In genomic region chr19:6969665-6970381, GRCm38 (mm10) we compare ENCODE assay signal across 8 mouse cellular contexts. TPM values are rescaled to one million over a fixed set of nuclear protein-coding genes. Genes with fewer than 3 reads are reported as not detected.
DNase-seq lines count a peak whose midpoint lies in the region; ATAC-seq and TF ChIP-seq lines count a peak whose summit lies in the region.

No protein-coding gene starts in this region.

- peak; percentile 10; the same call in 1 of the 2 replicates for ATAC-seq in forebrain, postnatal 0 days
- peak; percentile 6; the same call in 1 of the 2 replicates for ATAC-seq in hindbrain, embryonic 14.5 days (ENCODE audit: low FRiP score)
- no peak for ATAC-seq in midbrain, embryonic 16.5 days

- H3K79me2 ChIP-seq in liver, adult 2 months (ENCODE audit: control insufficient read depth, insufficient read depth, low read length), result peaks cover 4% of the 10 kb centered on the region; the same call in 1 of the 2 replicates

- 2% methylated on average over 52 of the region's 55 CpGs for WGBS in forebrain, postnatal 0 days
- WGBS in hindbrain, embryonic 14.5 days, result 2% methylated on average over 55 of the region's 55 CpGs
- WGBS in liver, adult 2 months, result 2% methylated on average over 55 of the region's 55 CpGs
- WGBS in midbrain, embryonic 16.5 days, result under 1% methylated on average over 44 of the region's 55 CpGs
- 2% methylated on average over 55 of the region's 55 CpGs for WGBS in thymus, adult 2 months

- TF ChIP-seq CTCF in forebrain, postnatal 0 days (IDR thresholded peaks at IDR 0.05; ENCODE audit: low read depth), result peak; percentile 52
- peak; percentile 72 for TF ChIP-seq CTCF in liver, adult 2 months (IDR thresholded peaks at IDR 0.05; ENCODE audit: low read depth, low read length)
- TF ChIP-seq CTCF in thymus, adult 2 months (IDR thresholded peaks at IDR 0.05; ENCODE audit: borderline replicate concordance, control insufficient read depth, extremely low read depth, insufficient read depth, low read length, poor library complexity), result peak; percentile 94

- peak; percentile 58; the same call in 1 of the 2 replicates for TF ChIP-seq POLR2A in liver, adult 2 months (IDR thresholded peaks at IDR 0.05; ENCODE audit: extremely low read depth, insufficient read depth, low read length)
- TF ChIP-seq POLR2A in thymus, adult 2 months (IDR thresholded peaks at IDR 0.05; ENCODE audit: control insufficient read depth, extremely low read depth, insufficient read depth, low read length, poor library complexity), result no peak

- DNase-seq in adrenal gland, adult (ENCODE audit: inconsistent age in 2 of 2, low spot score in 1 of 2), result peak; percentile 85 to 93
- DNase-seq in adrenal gland, adult 8-10 months, result no peak
- peak; percentile 89 for DNase-seq in adrenal gland, postnatal 25 days
- peak; percentile 35 for DNase-seq in forebrain, postnatal 0 days
- DNase-seq in hindbrain, embryonic 14.5 days (ENCODE audit: low spot score), result peak; percentile 45
- DNase-seq in liver, adult 2 months (ENCODE audit: extremely low read depth, low read depth, low spot score), result peak; percentile 20
- DNase-seq in thymus, adult 2 months, result peak; percentile 67

- H3K27ac ChIP-seq in forebrain, postnatal 0 days (ENCODE audit: low read depth, low read length), result no peak overlapping the region
- no peak overlapping the region for H3K27ac ChIP-seq in hindbrain, embryonic 14.5 days
- peak overlapping the region; percentile 61 for H3K27ac ChIP-seq in liver, adult 2 months (replicated peaks; ENCODE audit: insufficient read depth, low read depth, low read length)
- no peak overlapping the region for H3K27ac ChIP-seq in midbrain, embryonic 16.5 days (ENCODE audit: low read length)
- H3K27ac ChIP-seq in thymus, adult 2 months (ENCODE audit: control insufficient read depth, insufficient read depth, low read length), result no peak overlapping the region

- H3K27me3 ChIP-seq in forebrain, postnatal 0 days (ENCODE audit: insufficient read depth, low read length), result no peaks in the 10 kb centered on the region
- H3K27me3 ChIP-seq in hindbrain, embryonic 14.5 days (ENCODE audit: control insufficient read depth, insufficient read depth, low read length), result peaks cover 23% of the 10 kb centered on the region
- H3K27me3 ChIP-seq in liver, adult 2 months (ENCODE audit: control insufficient read depth, insufficient read depth, low read length), result no peaks in the 10 kb centered on the region
- H3K27me3 ChIP-seq in midbrain, embryonic 16.5 days (ENCODE audit: control insufficient read depth, insufficient read depth, low read depth, low read length), result peaks cover 21% of the 10 kb centered on the region
- no peaks in the 10 kb centered on the region for H3K27me3 ChIP-seq in thymus, adult 2 months (ENCODE audit: control insufficient read depth, insufficient read depth, low read length)

- peak overlapping the region; percentile 39 for H3K4me2 ChIP-seq in forebrain, postnatal 0 days (ENCODE audit: low read depth)
- H3K4me2 ChIP-seq in hindbrain, embryonic 14.5 days (replicated peaks), result peak overlapping the region; percentile 47
- peak overlapping the region; percentile 44 for H3K4me2 ChIP-seq in midbrain, embryonic 16.5 days (ENCODE audit: low read length)

- H3K9ac ChIP-seq in forebrain, postnatal 0 days, result peak overlapping the region; percentile 11; the same call in 1 of the 2 replicates
- H3K9ac ChIP-seq in hindbrain, embryonic 14.5 days, result peak overlapping the region; percentile 52
- peak overlapping the region; percentile 93 for H3K9ac ChIP-seq in liver, adult 2 months (ENCODE audit: low read depth, low read length)
- peak overlapping the region; percentile 38; the same call in 1 of the 2 replicates for H3K9ac ChIP-seq in midbrain, embryonic 16.5 days (ENCODE audit: low read depth, low read length)

- 0 out of 2 replicates have a peak, but pooled peaks cover 3% of the 10 kb centered on the region for H3K4me1 ChIP-seq in forebrain, postnatal 0 days (ENCODE audit: insufficient read depth)
- peaks cover 9% of the 10 kb centered on the region for H3K4me1 ChIP-seq in hindbrain, embryonic 14.5 days (replicated peaks; ENCODE audit: control insufficient read depth, insufficient read depth, low read length)
- peaks cover 7% of the 10 kb centered on the region for H3K4me1 ChIP-seq in liver, adult 2 months (ENCODE audit: control insufficient read depth, insufficient read depth, low read length)
- H3K4me1 ChIP-seq in midbrain, embryonic 16.5 days (ENCODE audit: control insufficient read depth, insufficient read depth, low read length), result peaks cover 15% of the 10 kb centered on the region
- H3K4me1 ChIP-seq in thymus, adult 2 months (replicated peaks; ENCODE audit: control insufficient read depth, insufficient read depth, low read length), result peaks cover 30% of the 10 kb centered on the region

- H3K9me3 ChIP-seq in forebrain, postnatal 0 days (ENCODE audit: low read length), result no peaks in the 10 kb centered on the region
- no peaks in the 10 kb centered on the region for H3K9me3 ChIP-seq in hindbrain, embryonic 14.5 days (ENCODE audit: control insufficient read depth, low read length)
- H3K9me3 ChIP-seq in midbrain, embryonic 16.5 days (replicated peaks; ENCODE audit: control insufficient read depth, low read length, poor library complexity, severe bottlenecking), result no peaks in the 10 kb centered on the region

- H3K4me3 ChIP-seq in forebrain, postnatal 0 days (ENCODE audit: low read depth, low read length), result peak overlapping the region; percentile 35
- peak overlapping the region; percentile 39 for H3K4me3 ChIP-seq in hindbrain, embryonic 14.5 days (replicated peaks; ENCODE audit: low read length)
- peak overlapping the region; percentile 85 for H3K4me3 ChIP-seq in liver, adult 2 months (ENCODE audit: insufficient read depth, low read depth, low read length)
- peak overlapping the region; percentile 40 for H3K4me3 ChIP-seq in midbrain, embryonic 16.5 days (ENCODE audit: low read depth, low read length)
- H3K4me3 ChIP-seq in thymus, adult 2 months (ENCODE audit: control insufficient read depth, insufficient read depth, low read length), result peak overlapping the region; percentile 51

- H3K36me3 ChIP-seq in forebrain, postnatal 0 days (ENCODE audit: insufficient read depth), result no peaks in the 10 kb centered on the region
- H3K36me3 ChIP-seq in hindbrain, embryonic 14.5 days (replicated peaks; ENCODE audit: control insufficient read depth, insufficient read depth), result no peaks in the 10 kb centered on the region
- peaks cover 1% of the 10 kb centered on the region; the same call in 1 of the 2 replicates for H3K36me3 ChIP-seq in liver, adult 2 months (ENCODE audit: control insufficient read depth, insufficient read depth, low read length)
- H3K36me3 ChIP-seq in midbrain, embryonic 16.5 days (ENCODE audit: control insufficient read depth, insufficient read depth, low read length), result no peaks in the 10 kb centered on the region
- no peaks in the 10 kb centered on the region for H3K36me3 ChIP-seq in thymus, adult 2 months (ENCODE audit: control insufficient read depth, insufficient read depth, low read length)

RNA-seq across cellular contexts. Expression of gene Ppp1r14b, which starts 4.9 kb away (rescaled TPM):
- 100 to 1,000 TPM; 153 to 231 (median 191) TPM for total RNA-seq in adrenal gland, adult 8-10 months (2022)
- total RNA-seq in adrenal gland, postnatal 25 days (2021), result 140 and 178 TPM in 2 replicates
- total RNA-seq in forebrain, postnatal 0 days (2014; rRNA removed), result 226 and 269 TPM in 2 replicates
- polyA plus RNA-seq in forebrain, postnatal 0 days (2015; fragmentation: Nextera tagmentation; extraction: Ambion mirVana), result 201 and 269 TPM in 2 replicates
- 211 and 215 TPM in 2 replicates for polyA plus RNA-seq in hindbrain, embryonic 14.5 days (2014; fragmentation: Nextera tagmentation; extraction: Ambion mirVana)
- 14.0 and 24.0 TPM in 2 replicates for total RNA-seq in liver, adult 2 months (2014; rRNA removed)
- 34.5 and 38.2 TPM in 2 replicates for polyA plus RNA-seq in liver, adult 2 months (2012; rRNA removed)
- polyA plus RNA-seq in midbrain, embryonic 16.5 days (2015; fragmentation: Nextera tagmentation; extraction: Ambion mirVana), result 111 and 136 TPM in 2 replicates
- 337 and 340 TPM in 2 replicates for polyA plus RNA-seq in thymus, adult 2 months (2012; rRNA removed)

RNA-seq across cellular contexts. Expression of gene Plcb3, which starts 6.4 kb away (rescaled TPM):
- 10 to 100 TPM; 40.1 to 83.9 (median 62.1) TPM for total RNA-seq in adrenal gland, adult 8-10 months (2022)
- total RNA-seq in adrenal gland, postnatal 25 days (2021), result 49.1 and 59.8 TPM in 2 replicates
- total RNA-seq in forebrain, postnatal 0 days (2014; rRNA removed), result 12.8 and 13.1 TPM in 2 replicates
- polyA plus RNA-seq in forebrain, postnatal 0 days (2015; fragmentation: Nextera tagmentation; extraction: Ambion mirVana), result 7.3 and 10.0 TPM in 2 replicates
- 10.6 and 11.4 TPM in 2 replicates for polyA plus RNA-seq in hindbrain, embryonic 14.5 days (2014; fragmentation: Nextera tagmentation; extraction: Ambion mirVana)
- 5.9 and 9.6 TPM in 2 replicates for total RNA-seq in liver, adult 2 months (2014; rRNA removed)
- polyA plus RNA-seq in liver, adult 2 months (2012; rRNA removed), result 15.7 and 27.6 TPM in 2 replicates
- polyA plus RNA-seq in midbrain, embryonic 16.5 days (2015; fragmentation: Nextera tagmentation; extraction: Ambion mirVana), result 9.7 and 10.7 TPM in 2 replicates
- polyA plus RNA-seq in thymus, adult 2 months (2012; rRNA removed), result 27.2 and 35.5 TPM in 2 replicates

RNA-seq across cellular contexts. Expression of gene Fkbp2, which starts 10.5 kb away (rescaled TPM):
- total RNA-seq in adrenal gland, adult 8-10 months (2022), result 100 to 1,000 TPM in 2 of 4 experiments, 10 to 100 TPM in 2; 62.4 to 165 (median 91.8) TPM
- total RNA-seq in adrenal gland, postnatal 25 days (2021), result 102 and 139 TPM in 2 replicates
- total RNA-seq in forebrain, postnatal 0 days (2014; rRNA removed), result 23.5 and 26.8 TPM in 2 replicates
- polyA plus RNA-seq in forebrain, postnatal 0 days (2015; fragmentation: Nextera tagmentation; extraction: Ambion mirVana), result 102 and 106 TPM in 2 replicates
- polyA plus RNA-seq in hindbrain, embryonic 14.5 days (2014; fragmentation: Nextera tagmentation; extraction: Ambion mirVana), result 99.2 and 101 TPM in 2 replicates
- total RNA-seq in liver, adult 2 months (2014; rRNA removed), result 66.2 and 92.8 TPM in 2 replicates
- polyA plus RNA-seq in liver, adult 2 months (2012; rRNA removed), result 60.0 and 97.3 TPM in 2 replicates
- 114 and 129 TPM in 2 replicates for polyA plus RNA-seq in midbrain, embryonic 16.5 days (2015; fragmentation: Nextera tagmentation; extraction: Ambion mirVana)
- polyA plus RNA-seq in thymus, adult 2 months (2012; rRNA removed), result 33.2 and 39.4 TPM in 2 replicates

RNA-seq across cellular contexts. Expression of gene Vegfb, which starts 17.6 kb away (rescaled TPM):
- total RNA-seq in adrenal gland, adult 8-10 months (2022), result 100 to 1,000 TPM in 1 of 4 experiments, 10 to 100 TPM in 3; 86.5 to 119 (median 95.7) TPM
- total RNA-seq in adrenal gland, postnatal 25 days (2021), result 86.0 and 90.9 TPM in 2 replicates
- total RNA-seq in forebrain, postnatal 0 days (2014; rRNA removed), result 24.9 and 28.4 TPM in 2 replicates
- polyA plus RNA-seq in forebrain, postnatal 0 days (2015; fragmentation: Nextera tagmentation; extraction: Ambion mirVana), result 52.8 and 64.6 TPM in 2 replicates
- 54.8 and 57.6 TPM in 2 replicates for polyA plus RNA-seq in hindbrain, embryonic 14.5 days (2014; fragmentation: Nextera tagmentation; extraction: Ambion mirVana)
- total RNA-seq in liver, adult 2 months (2014; rRNA removed), result 1.9 and 3.2 TPM in 2 replicates
- 16.8 and 20.4 TPM in 2 replicates for polyA plus RNA-seq in liver, adult 2 months (2012; rRNA removed)
- polyA plus RNA-seq in midbrain, embryonic 16.5 days (2015; fragmentation: Nextera tagmentation; extraction: Ambion mirVana), result 41.9 and 57.8 TPM in 2 replicates
- polyA plus RNA-seq in thymus, adult 2 months (2012; rRNA removed), result 38.4 and 38.8 TPM in 2 replicates

RNA-seq across cellular contexts. Expression of gene Dnajc4, which starts 22.5 kb away (rescaled TPM):
- 10 to 100 TPM; 38.4 to 55.9 (median 43.3) TPM for total RNA-seq in adrenal gland, adult 8-10 months (2022)
- 46.9 and 50.3 TPM in 2 replicates for total RNA-seq in adrenal gland, postnatal 25 days (2021)
- total RNA-seq in forebrain, postnatal 0 days (2014; rRNA removed), result 15.1 and 20.2 TPM in 2 replicates
- polyA plus RNA-seq in forebrain, postnatal 0 days (2015; fragmentation: Nextera tagmentation; extraction: Ambion mirVana), result 20.7 and 24.8 TPM in 2 replicates
- 22.8 and 23.7 TPM in 2 replicates for polyA plus RNA-seq in hindbrain, embryonic 14.5 days (2014; fragmentation: Nextera tagmentation; extraction: Ambion mirVana)
- total RNA-seq in liver, adult 2 months (2014; rRNA removed), result 11.2 and 13.3 TPM in 2 replicates
- 22.3 and 23.7 TPM in 2 replicates for polyA plus RNA-seq in liver, adult 2 months (2012; rRNA removed)
- 21.6 and 22.9 TPM in 2 replicates for polyA plus RNA-seq in midbrain, embryonic 16.5 days (2015; fragmentation: Nextera tagmentation; extraction: Ambion mirVana)
- polyA plus RNA-seq in thymus, adult 2 months (2012; rRNA removed), result 28.0 and 31.6 TPM in 2 replicates

Comparison
In these comparisons a context has a peak if more than half of its experiments do, and no peak if none do; other contexts are left out.
1. H3K4me3 ChIP-seq: peak in every context shown above with its lines; median percentile 85 in liver, adult 2 months; 51 in thymus, adult 2 months; 40 in midbrain, embryonic 16.5 days; 39 in hindbrain, embryonic 14.5 days; 35 in forebrain, postnatal 0 days.
2. H3K9ac ChIP-seq: peak in every context shown above with its lines; median percentile 93 in liver, adult 2 months; 52 in hindbrain, embryonic 14.5 days; 38 in midbrain, embryonic 16.5 days; 11 in forebrain, postnatal 0 days.